Mouse (Mus musculus): ENCODE results near the gene Bhmt.

DNA sequence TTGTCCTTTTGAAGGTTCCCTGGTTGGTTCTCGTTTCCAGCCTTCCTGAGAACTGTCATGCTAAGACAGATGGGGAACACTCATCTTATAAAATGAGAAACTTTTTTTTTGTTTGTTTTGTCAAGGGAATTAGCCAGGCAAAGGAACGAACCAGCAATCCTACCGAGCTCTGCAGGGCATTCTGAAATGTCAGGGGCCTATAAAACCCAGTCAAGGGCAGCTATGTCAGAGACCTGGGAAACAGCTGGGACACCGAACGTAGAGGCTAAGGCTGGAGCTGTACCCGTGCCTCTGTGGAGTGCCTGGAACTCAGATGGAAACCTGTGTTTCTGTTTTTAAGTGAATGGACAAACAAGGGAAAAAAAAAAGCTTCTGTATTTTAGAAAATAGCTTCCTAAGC lies 8.9 kb downstream of the Bhmt start:
- no peak for TF ChIP-seq CTCF (IDR thresholded peaks at IDR 0.05; ENCODE audit: low read depth, low read length)
- no peak for TF ChIP-seq GATA1 (IDR thresholded peaks at IDR 0.05; ENCODE audit: borderline replicate concordance, low read length)
